Mouse (Mus musculus) heart, postnatal 0 days (tissue): Measurements from ENCODE around the gene Vwf.
A peak's percentile ranks its signal among the peaks of the same experiment; 100 is the strongest.

ENCODE experiments used
- CTCF ChIP-seq: IDR thresholded peaks from 2 replicates; pipeline ENCODE4 v1.5.1; 2016; ENCODE audit warnings: antibody characterized with exemption, control low read depth, low read depth
- EP300 ChIP-seq: IDR thresholded peaks from 2 replicates; pipeline ENCODE4 v1.6.1; 2016; ENCODE audit warnings: antibody characterized with exemption, low read depth

- TF ChIP-seq CTCF (peak; percentile 40), EP300 (no peak)
Observed at GRCm38 (mm10) chr6:125588241-125588640, 41.7 kb downstream of the Vwf start.
